Mouse (Mus musculus): Measurements from ENCODE around the gene Mast3. TPM values are rescaled to one million over a fixed set of nuclear protein-coding genes. Genes with fewer than 3 reads are reported as not detected.

Mast3 gene
- polyA plus RNA-seq, 1 experiment = 175 TPM

- TF ChIP-seq CTCF (IDR thresholded peaks at IDR 0.05; ENCODE audit: extremely low read depth, insufficient read depth, insufficient read length, insufficient replicate concordance) = no peak
- no peak for TF ChIP-seq POLR2A (IDR thresholded peaks at IDR 0.05; ENCODE audit: low read depth, low read length)
- Histone ChIP-seq H3K27me3 (ENCODE audit: control insufficient read depth, insufficient read depth, low read length) (no peaks in the 10 kb centered on the region), H3K36me3 (ENCODE audit: control insufficient read depth, insufficient read depth, low read length) (peaks cover 1% of the 10 kb centered on the region; the same call in 1 of the 2 replicates), H3K4me3 (ENCODE audit: extremely low read depth, insufficient read depth, insufficient read length) (no peak overlapping the region), H3K27ac (ENCODE audit: insufficient read depth, low read length) (no peak overlapping the region), H3K4me1 (ENCODE audit: control insufficient read depth, insufficient read depth, insufficient read length) (peaks cover 24% of the 10 kb centered on the region)
- no peak for DNase-seq (ENCODE audit: low read depth in 1 of 2, low spot score in 2 of 2)
- WGBS = 75% methylated on average over 12 of the region's 12 CpGs
Observed at GRCm38 (mm10) chr8:70769858-70770257, 35.0 kb downstream of the Mast3 start.

- peak; percentile 88 to 96 for DNase-seq (ENCODE audit: low read depth in 1 of 2, low spot score in 2 of 2)
- WGBS = 6% methylated on average over 26 of the region's 26 CpGs
- Histone ChIP-seq H3K27me3 (ENCODE audit: control insufficient read depth, insufficient read depth, low read length) (no peaks in the 10 kb centered on the region), H3K4me1 (ENCODE audit: control insufficient read depth, insufficient read depth, insufficient read length) (peaks cover 29% of the 10 kb centered on the region), H3K4me3 (ENCODE audit: extremely low read depth, insufficient read depth, insufficient read length) (no peak overlapping the region), H3K27ac (ENCODE audit: insufficient read depth, low read length) (peak overlapping the region; percentile 85), H3K36me3 (ENCODE audit: control insufficient read depth, insufficient read depth, low read length) (peaks cover 3% of the 10 kb centered on the region; the same call in 1 of the 2 replicates)
- peak; percentile 100 for TF ChIP-seq CTCF (IDR thresholded peaks at IDR 0.05; ENCODE audit: extremely low read depth, insufficient read depth, insufficient read length, insufficient replicate concordance)
- TF ChIP-seq POLR2A (IDR thresholded peaks at IDR 0.05; ENCODE audit: low read depth, low read length) = no peak
Observed at GRCm38 (mm10) chr8:70769359-70769758, 35.5 kb downstream of the Mast3 start.

- TF ChIP-seq CTCF (IDR thresholded peaks at IDR 0.05; ENCODE audit: extremely low read depth, insufficient read depth, insufficient read length, insufficient replicate concordance) = no peak
- no peak for TF ChIP-seq POLR2A (IDR thresholded peaks at IDR 0.05; ENCODE audit: low read depth, low read length)
- H3K4me3 ChIP-seq (ENCODE audit: extremely low read depth, insufficient read depth, insufficient read length) = no peak overlapping the region
- peaks cover 7% of the 10 kb centered on the region for H3K36me3 ChIP-seq (ENCODE audit: control insufficient read depth, insufficient read depth, low read length)
- 81% methylated on average over 16 of the region's 16 CpGs for WGBS
- H3K27me3 ChIP-seq (ENCODE audit: control insufficient read depth, insufficient read depth, low read length) = no peaks in the 10 kb centered on the region
- DNase-seq (ENCODE audit: low read depth in 1 of 2, low spot score in 2 of 2) = peak in 1 of 2 experiments; percentile 45
- H3K27ac ChIP-seq (ENCODE audit: insufficient read depth, low read length) = peak overlapping the region; percentile 85
- H3K4me1 ChIP-seq (ENCODE audit: control insufficient read depth, insufficient read depth, insufficient read length) = peaks cover 30% of the 10 kb centered on the region
Observed at GRCm38 (mm10) chr8:70768956-70769355, 35.9 kb downstream of the Mast3 start.

- Histone ChIP-seq H3K36me3 (ENCODE audit: control insufficient read depth, insufficient read depth, low read length) (peaks cover 11% of the 10 kb centered on the region), H3K27ac (ENCODE audit: insufficient read depth, low read length) (peak overlapping the region; percentile 90), H3K4me1 (ENCODE audit: control insufficient read depth, insufficient read depth, insufficient read length) (peaks cover 32% of the 10 kb centered on the region), H3K4me3 (ENCODE audit: extremely low read depth, insufficient read depth, insufficient read length) (peak overlapping the region; percentile 25; the same call in 1 of the 2 replicates), H3K27me3 (ENCODE audit: control insufficient read depth, insufficient read depth, low read length) (no peaks in the 10 kb centered on the region)
- peak in 1 of 2 experiments; percentile 84 for DNase-seq (ENCODE audit: low read depth in 1 of 2, low spot score in 2 of 2)
- TF ChIP-seq POLR2A (IDR thresholded peaks at IDR 0.05; ENCODE audit: low read depth, low read length) (no peak), CTCF (IDR thresholded peaks at IDR 0.05; ENCODE audit: extremely low read depth, insufficient read depth, insufficient read length, insufficient replicate concordance) (no peak)
- 55% methylated on average over 32 of the region's 32 CpGs for WGBS
Observed at GRCm38 (mm10) chr8:70768231-70768776, 36.5 kb downstream of the Mast3 start.

- H3K4me1 ChIP-seq (ENCODE audit: control insufficient read depth, insufficient read depth, insufficient read length) = peaks cover 32% of the 10 kb centered on the region
- H3K27ac ChIP-seq (ENCODE audit: insufficient read depth, low read length) = peak overlapping the region; percentile 90
- peaks cover 14% of the 10 kb centered on the region for H3K36me3 ChIP-seq (ENCODE audit: control insufficient read depth, insufficient read depth, low read length)
- H3K4me3 ChIP-seq (ENCODE audit: extremely low read depth, insufficient read depth, insufficient read length) = 0 out of 2 replicates have a peak overlapping the region, but pooled peaks have one; percentile 20
- H3K27me3 ChIP-seq (ENCODE audit: control insufficient read depth, insufficient read depth, low read length) = no peaks in the 10 kb centered on the region
- 93% methylated on average over 6 of the region's 6 CpGs for WGBS
- TF ChIP-seq POLR2A (IDR thresholded peaks at IDR 0.05; ENCODE audit: low read depth, low read length) = no peak
- no peak for TF ChIP-seq CTCF (IDR thresholded peaks at IDR 0.05; ENCODE audit: extremely low read depth, insufficient read depth, insufficient read length, insufficient replicate concordance)
- DNase-seq (ENCODE audit: low read depth in 1 of 2, low spot score in 2 of 2) = no peak
Observed at GRCm38 (mm10) chr8:70767503-70767902, 37.4 kb downstream of the Mast3 start.

GRCm38 (mm10) chr8:70766571-70767440 lies 38.0 kb downstream of the Mast3 start:
- peak overlapping the region; percentile 69 for H3K4me3 ChIP-seq (ENCODE audit: extremely low read depth, insufficient read depth, insufficient read length)
- peaks cover 14% of the 10 kb centered on the region for H3K36me3 ChIP-seq (ENCODE audit: control insufficient read depth, insufficient read depth, low read length)
- H3K27me3 ChIP-seq (ENCODE audit: control insufficient read depth, insufficient read depth, low read length) = no peaks in the 10 kb centered on the region
- peak; percentile 76; the same call in 1 of the 2 replicates for TF ChIP-seq POLR2A (IDR thresholded peaks at IDR 0.05; ENCODE audit: low read depth, low read length)
- no peak for TF ChIP-seq CTCF (IDR thresholded peaks at IDR 0.05; ENCODE audit: extremely low read depth, insufficient read depth, insufficient read length, insufficient replicate concordance)
- 21% methylated on average over 21 of the region's 21 CpGs for WGBS
- H3K4me1 ChIP-seq (ENCODE audit: control insufficient read depth, insufficient read depth, insufficient read length) = peaks cover 32% of the 10 kb centered on the region
- peak overlapping the region; percentile 92 for H3K27ac ChIP-seq (ENCODE audit: insufficient read depth, low read length)
- DNase-seq (ENCODE audit: low read depth in 1 of 2, low spot score in 2 of 2) = peak in 1 of 2 experiments; percentile 65

All from spleen, adult 2 months (tissue).